Mouse (Mus musculus): ENCODE measurements around the gene Tnrc18.

Tnrc18 gene

GRCm38 (mm10) chr5:142679065-142679464, 138.4 kb downstream of the Tnrc18 start:
- DNase-seq: no peak

GRCm38 (mm10) chr5:142678141-142678571, 139.3 kb downstream of the Tnrc18 start:
- DNase-seq: peak; percentile 83
